Mouse (Mus musculus): ENCODE data around the gene D030056L22Rik. TPM values are rescaled to one million over a fixed set of nuclear protein-coding genes. Genes with fewer than 3 reads are reported as not detected.

Gene D030056L22Rik
- 61.2 and 73.5 TPM in 2 replicates for polyA plus RNA-seq (2014; fragmentation: Nextera tagmentation; extraction: Ambion mirVana)

DNA sequence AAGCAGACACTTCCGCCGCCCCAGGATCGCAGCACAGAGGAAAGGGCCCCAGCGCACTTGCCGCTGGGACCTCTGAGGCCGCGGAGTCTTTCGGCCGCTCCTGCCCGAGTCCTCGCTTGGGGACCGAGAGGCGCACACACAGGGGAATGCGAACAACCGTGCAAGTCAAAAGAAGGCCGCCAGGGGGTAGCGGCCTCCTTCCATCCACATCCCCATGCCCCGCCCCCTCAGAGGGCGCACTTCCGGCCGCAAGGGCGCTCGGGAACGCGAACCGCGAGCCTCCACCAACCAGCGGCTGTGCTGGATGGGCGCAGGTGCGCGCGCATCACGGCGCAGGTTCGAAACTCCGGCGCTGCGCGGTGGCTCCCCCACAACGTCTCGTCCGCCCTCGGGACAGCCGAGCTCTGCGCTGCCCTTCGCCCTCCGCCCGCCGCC lies at the start of gene D030056L22Rik:
Gene D030056L22Rik (plus strand): TSS at position 328 of the 435 bp plus-strand sequence.
- WGBS: under 1% methylated on average over 49 of the region's 49 CpGs
- DNase-seq (ENCODE audit: low spot score) (peak; percentile 99), ATAC-seq (ENCODE audit: low FRiP score) (peak; percentile 100)
- H3K36me3 ChIP-seq (replicated peaks; ENCODE audit: control insufficient read depth, insufficient read depth): peaks cover 2% of the 10 kb centered on the region
- H3K9me3 ChIP-seq (ENCODE audit: control insufficient read depth, low read length): no peaks in the 10 kb centered on the region
- no peaks in the 10 kb centered on the region for H3K27me3 ChIP-seq (ENCODE audit: control insufficient read depth, insufficient read depth, low read length)
- peaks cover 14% of the 10 kb centered on the region for H3K4me1 ChIP-seq (replicated peaks; ENCODE audit: control insufficient read depth, insufficient read depth, low read length)
- peak within 1 kb of the TSS; percentile 80 for H3K4me2 ChIP-seq (replicated peaks)
- peak within 1 kb of the TSS; percentile 74 for H3K4me3 ChIP-seq (replicated peaks; ENCODE audit: low read length)
- peak within 1 kb of the TSS; percentile 83 for H3K9ac ChIP-seq
- peak within 1 kb of the TSS; percentile 93 for H3K27ac ChIP-seq

DNA sequence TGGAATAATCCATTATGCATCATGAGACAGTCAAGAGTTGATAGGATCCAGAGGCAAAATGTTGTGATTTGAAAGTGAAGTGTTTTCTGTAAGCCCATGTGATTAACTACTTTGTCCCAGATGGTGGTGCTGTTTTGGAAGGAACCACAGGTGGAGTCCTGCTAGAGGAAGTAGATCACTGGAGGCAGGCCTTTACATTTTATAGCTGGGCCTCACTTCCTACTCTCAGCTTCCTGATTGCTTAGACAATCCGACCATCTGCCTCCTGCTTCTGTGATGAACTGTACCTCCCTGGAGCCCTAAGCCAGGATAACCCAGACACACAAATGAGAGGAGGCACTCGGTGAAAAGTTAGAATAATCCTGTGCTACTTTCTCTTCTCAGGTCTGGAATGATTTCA lies 49.1 kb upstream of the D030056L22Rik start:
- no peak overlapping the region for H3K9ac ChIP-seq
- 77% methylated on average over 2 of the region's 2 CpGs for WGBS
- H3K9me3 ChIP-seq (ENCODE audit: control insufficient read depth, low read length): no peaks in the 10 kb centered on the region
- no peaks in the 10 kb centered on the region for H3K36me3 ChIP-seq (replicated peaks; ENCODE audit: control insufficient read depth, insufficient read depth)
- H3K4me3 ChIP-seq (replicated peaks; ENCODE audit: low read length): no peak overlapping the region
- DNase-seq (ENCODE audit: low spot score): no peak
- no peak for ATAC-seq (ENCODE audit: low FRiP score)
- no peaks in the 10 kb centered on the region for H3K27me3 ChIP-seq (ENCODE audit: control insufficient read depth, insufficient read depth, low read length)
- H3K27ac ChIP-seq: no peak overlapping the region
- no peaks in the 10 kb centered on the region for H3K4me1 ChIP-seq (replicated peaks; ENCODE audit: control insufficient read depth, insufficient read depth, low read length)
- no peak overlapping the region for H3K4me2 ChIP-seq (replicated peaks)

DNA sequence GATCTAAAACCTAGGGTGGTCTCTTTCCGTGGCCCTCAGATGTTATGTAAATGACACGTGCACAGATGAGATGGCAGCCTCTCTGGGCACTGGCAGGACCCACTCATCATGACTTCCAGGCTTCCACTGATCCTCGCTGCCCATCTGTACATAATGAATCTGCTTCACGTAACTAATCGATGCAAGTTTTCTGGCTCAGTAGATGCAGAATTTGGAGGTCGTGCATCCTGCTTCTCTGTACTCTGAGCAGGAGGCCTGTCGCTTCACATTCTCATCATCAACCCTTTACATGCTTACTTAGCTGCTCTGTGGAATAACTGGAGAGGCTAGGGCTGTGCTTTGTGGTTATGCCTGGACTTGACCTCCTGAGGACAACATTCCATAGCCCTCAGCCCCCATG lies 46.0 kb upstream of the D030056L22Rik start:
- no peaks in the 10 kb centered on the region for H3K36me3 ChIP-seq (replicated peaks; ENCODE audit: control insufficient read depth, insufficient read depth)

DNA sequence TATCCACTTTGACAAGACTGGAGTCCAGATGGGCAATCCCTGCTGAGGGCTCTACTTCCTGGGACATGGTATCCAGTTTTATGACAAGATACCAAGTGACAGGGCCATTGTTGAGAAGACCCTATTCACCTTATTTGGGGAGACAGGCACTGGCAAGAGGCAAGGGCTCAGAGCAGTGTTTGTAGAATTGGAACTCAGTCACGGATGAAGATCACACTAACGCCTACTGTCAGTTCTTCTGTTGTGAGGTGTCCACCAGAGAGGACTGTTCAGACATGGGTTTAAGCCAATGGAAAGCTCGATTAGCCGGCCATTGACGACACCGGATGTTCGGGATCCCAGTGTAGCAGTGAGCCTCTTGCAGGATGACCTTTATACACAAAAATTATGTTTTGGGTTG lies 43.4 kb upstream of the D030056L22Rik start:
- Histone ChIP-seq H3K4me1 (replicated peaks; ENCODE audit: control insufficient read depth, insufficient read depth, low read length) (peaks cover 21% of the 10 kb centered on the region), H3K9ac (no peak overlapping the region), H3K4me3 (replicated peaks; ENCODE audit: low read length) (no peak overlapping the region), H3K27ac (no peak overlapping the region), H3K9me3 (ENCODE audit: control insufficient read depth, low read length) (no peaks in the 10 kb centered on the region), H3K27me3 (ENCODE audit: control insufficient read depth, insufficient read depth, low read length) (no peaks in the 10 kb centered on the region), H3K36me3 (replicated peaks; ENCODE audit: control insufficient read depth, insufficient read depth) (no peaks in the 10 kb centered on the region), H3K4me2 (replicated peaks) (no peak overlapping the region)
- DNase-seq (ENCODE audit: low spot score) (no peak), ATAC-seq (ENCODE audit: low FRiP score) (no peak)
- 88% methylated on average over 7 of the region's 7 CpGs for WGBS

More for the DNA sequence above, 46.0 kb upstream of the D030056L22Rik start:
- WGBS: 82% methylated on average over 7 of the region's 7 CpGs
- H3K4me1 ChIP-seq (replicated peaks; ENCODE audit: control insufficient read depth, insufficient read depth, low read length): peaks cover 5% of the 10 kb centered on the region
- no peak overlapping the region for H3K4me3 ChIP-seq (replicated peaks; ENCODE audit: low read length)
- no peak overlapping the region for H3K9ac ChIP-seq
- no peak overlapping the region for H3K27ac ChIP-seq
- DNase-seq (ENCODE audit: low spot score): no peak
- H3K4me2 ChIP-seq (replicated peaks): no peak overlapping the region
- no peaks in the 10 kb centered on the region for H3K27me3 ChIP-seq (ENCODE audit: control insufficient read depth, insufficient read depth, low read length)
- H3K9me3 ChIP-seq (ENCODE audit: control insufficient read depth, low read length): no peaks in the 10 kb centered on the region
- no peak for ATAC-seq (ENCODE audit: low FRiP score)

DNA sequence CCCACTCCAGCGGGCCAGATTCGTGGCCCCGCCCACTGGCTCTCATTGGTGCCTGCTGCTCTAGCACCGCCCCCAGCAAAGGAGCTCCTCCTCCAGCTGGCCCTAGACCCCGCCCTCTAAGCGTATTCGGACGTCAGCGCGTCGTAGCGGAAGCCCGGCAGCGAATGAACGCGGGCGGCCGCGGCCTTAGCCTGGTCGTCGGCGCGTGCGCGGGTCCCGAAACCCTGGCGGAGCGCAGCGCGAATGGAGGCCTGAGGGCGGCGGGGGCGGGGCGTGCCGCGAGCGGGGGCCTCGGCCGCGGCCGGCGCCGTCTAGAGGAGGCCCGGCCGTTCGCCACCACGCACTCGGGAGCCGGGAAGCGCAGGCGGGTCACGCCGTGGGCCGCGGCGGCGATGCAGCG lies 42.4 kb upstream of the D030056L22Rik start, which contains the start of gene Carnmt1:
Gene Carnmt1 (plus strand): TSS at position 157 of the 400 bp plus-strand sequence.
- Histone ChIP-seq H3K9me3 (ENCODE audit: control insufficient read depth, low read length) (no peaks in the 10 kb centered on the region), H3K27me3 (ENCODE audit: control insufficient read depth, insufficient read depth, low read length) (no peaks in the 10 kb centered on the region), H3K36me3 (replicated peaks; ENCODE audit: control insufficient read depth, insufficient read depth) (no peaks in the 10 kb centered on the region), H3K4me1 (replicated peaks; ENCODE audit: control insufficient read depth, insufficient read depth, low read length) (peaks cover 21% of the 10 kb centered on the region), H3K9ac (peak within 1 kb of the TSS; percentile 83), H3K27ac (peak within 1 kb of the TSS; percentile 81), H3K4me3 (replicated peaks; ENCODE audit: low read length) (peak within 1 kb of the TSS; percentile 65), H3K4me2 (replicated peaks) (peak within 1 kb of the TSS; percentile 76)
- ATAC-seq (ENCODE audit: low FRiP score): peak; percentile 98
- under 1% methylated on average over 44 of the region's 58 CpGs for WGBS
- peak; percentile 99 for DNase-seq (ENCODE audit: low spot score)

DNA sequence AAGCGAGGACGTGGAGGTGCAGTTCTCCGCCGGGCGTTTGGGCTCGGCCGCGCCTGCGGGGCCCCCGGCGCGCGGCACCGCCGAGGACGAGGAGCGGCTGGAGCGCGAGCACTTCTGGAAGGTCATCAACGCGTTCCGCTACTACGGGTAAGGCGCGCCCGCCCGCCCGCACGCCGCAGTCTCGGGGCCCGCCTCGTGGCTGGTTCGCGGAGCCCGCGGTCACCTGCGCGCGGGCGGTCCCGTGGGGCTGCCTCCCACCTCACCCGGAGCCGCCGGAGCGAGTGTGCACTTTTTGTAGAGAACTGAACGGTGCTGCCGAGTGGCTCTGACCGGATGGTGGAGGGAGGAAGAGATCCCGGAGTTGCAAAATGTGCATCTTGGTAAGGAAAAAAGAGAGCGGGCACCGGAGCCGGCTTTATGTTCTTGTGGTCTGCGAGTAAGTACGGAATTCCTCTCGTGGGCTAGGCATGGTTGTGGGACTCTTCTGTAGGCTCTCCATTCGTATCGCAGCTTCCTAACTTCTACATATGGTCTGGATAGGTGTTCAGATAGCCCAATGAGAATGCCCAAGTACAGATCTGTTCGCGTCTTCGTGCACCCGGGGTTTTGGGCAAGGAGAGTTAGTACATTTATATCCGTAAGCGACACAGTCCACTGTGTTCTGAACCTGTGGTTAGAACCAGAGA lies 41.8 kb upstream of the D030056L22Rik start:
- Histone ChIP-seq H3K36me3 (replicated peaks; ENCODE audit: control insufficient read depth, insufficient read depth) (no peaks in the 10 kb centered on the region), H3K27ac (peak overlapping the region; percentile 81), H3K9ac (peak overlapping the region; percentile 83), H3K4me3 (replicated peaks; ENCODE audit: low read length) (peak overlapping the region; percentile 65), H3K27me3 (ENCODE audit: control insufficient read depth, insufficient read depth, low read length) (no peaks in the 10 kb centered on the region), H3K4me2 (replicated peaks) (peak overlapping the region; percentile 76), H3K9me3 (ENCODE audit: control insufficient read depth, low read length) (no peaks in the 10 kb centered on the region), H3K4me1 (replicated peaks; ENCODE audit: control insufficient read depth, insufficient read depth, low read length) (peaks cover 21% of the 10 kb centered on the region)
- under 1% methylated on average over 55 of the region's 64 CpGs for WGBS
- ATAC-seq (ENCODE audit: low FRiP score) (no peak; the same call in 1 of the 2 replicates), DNase-seq (ENCODE audit: low spot score) (peak; percentile 41)

DNA sequence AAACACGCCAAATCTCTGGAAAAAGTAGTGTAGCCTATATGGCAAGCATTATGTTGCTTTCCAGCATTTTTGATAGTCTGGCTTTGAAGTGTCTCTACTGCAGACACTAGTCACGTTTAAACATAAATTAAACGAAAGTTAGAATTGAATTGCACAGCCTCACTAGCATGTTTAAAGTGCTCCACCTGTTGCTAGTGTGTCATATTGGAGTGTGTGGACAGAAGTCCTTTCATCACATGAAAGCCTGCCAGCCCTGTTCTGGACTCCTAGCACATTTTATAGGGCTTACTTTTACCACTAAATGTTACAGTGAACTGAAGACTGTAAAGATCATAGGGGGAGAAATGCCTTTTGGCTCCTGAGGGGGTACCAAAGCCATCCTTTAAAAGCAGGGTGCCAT lies 40.5 kb upstream of the D030056L22Rik start:
- Histone ChIP-seq H3K4me1 (replicated peaks; ENCODE audit: control insufficient read depth, insufficient read depth, low read length) (peaks cover 21% of the 10 kb centered on the region), H3K27ac (no peak overlapping the region), H3K9ac (peak overlapping the region; percentile 31; the same call in 1 of the 2 replicates), H3K9me3 (ENCODE audit: control insufficient read depth, low read length) (no peaks in the 10 kb centered on the region), H3K4me2 (replicated peaks) (peak overlapping the region; percentile 76), H3K27me3 (ENCODE audit: control insufficient read depth, insufficient read depth, low read length) (no peaks in the 10 kb centered on the region), H3K4me3 (replicated peaks; ENCODE audit: low read length) (peak overlapping the region; percentile 65), H3K36me3 (replicated peaks; ENCODE audit: control insufficient read depth, insufficient read depth) (no peaks in the 10 kb centered on the region)
- ATAC-seq (ENCODE audit: low FRiP score) (no peak), DNase-seq (ENCODE audit: low spot score) (no peak)
- 67% methylated on average over 3 of the region's 3 CpGs for WGBS

DNA sequence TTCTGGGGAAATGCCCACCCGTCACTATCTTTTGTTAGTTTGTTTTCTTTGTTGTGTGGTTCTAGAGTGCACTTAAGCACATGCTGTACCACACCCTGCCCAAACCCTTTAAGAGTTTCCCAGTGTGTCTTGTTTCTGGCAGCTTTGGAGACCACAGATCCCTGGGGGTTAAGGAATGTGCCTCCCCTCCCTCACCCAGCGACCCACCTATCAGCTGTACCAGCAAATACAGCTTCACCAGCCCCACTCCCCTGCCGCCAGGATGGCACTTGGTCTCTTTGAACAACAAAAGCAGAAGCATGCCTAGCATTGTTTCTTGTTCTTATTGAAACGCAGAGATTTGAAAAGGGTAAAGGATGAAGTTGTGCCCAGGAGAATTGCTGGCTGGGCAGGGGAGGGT lies 39.9 kb upstream of the D030056L22Rik start:
- Histone ChIP-seq H3K4me2 (replicated peaks) (peak overlapping the region; percentile 76), H3K4me1 (replicated peaks; ENCODE audit: control insufficient read depth, insufficient read depth, low read length) (peaks cover 21% of the 10 kb centered on the region), H3K4me3 (replicated peaks; ENCODE audit: low read length) (peak overlapping the region; percentile 65), H3K36me3 (replicated peaks; ENCODE audit: control insufficient read depth, insufficient read depth) (no peaks in the 10 kb centered on the region), H3K9ac (peak overlapping the region; percentile 31; the same call in 1 of the 2 replicates), H3K27ac (no peak overlapping the region), H3K27me3 (ENCODE audit: control insufficient read depth, insufficient read depth, low read length) (no peaks in the 10 kb centered on the region), H3K9me3 (ENCODE audit: control insufficient read depth, low read length) (no peaks in the 10 kb centered on the region)
- 11% methylated on average over 4 of the region's 4 CpGs for WGBS
- ATAC-seq (ENCODE audit: low FRiP score) (no peak), DNase-seq (ENCODE audit: low spot score) (no peak)

DNA sequence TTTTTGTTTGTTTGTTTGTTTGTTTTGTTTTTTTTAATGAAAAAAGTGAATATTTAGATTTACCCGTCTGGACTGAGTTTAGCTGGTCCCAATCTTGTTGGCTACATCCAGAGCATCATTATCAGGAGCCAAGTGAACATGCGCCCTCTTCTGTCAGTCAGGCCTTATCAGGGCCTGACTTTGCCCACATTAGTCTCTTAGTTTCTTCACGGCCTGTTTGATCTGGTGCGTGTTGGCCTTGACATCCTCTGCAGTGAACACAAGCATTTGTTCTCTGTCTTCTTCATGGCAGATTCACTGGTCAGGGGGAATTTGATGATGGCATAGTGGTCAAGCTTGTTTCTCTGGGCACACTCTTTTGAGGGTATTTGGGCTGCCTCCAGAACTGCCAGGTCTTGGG lies 30.9 kb upstream of the D030056L22Rik start:
- no peak overlapping the region for H3K27ac ChIP-seq
- ATAC-seq (ENCODE audit: low FRiP score) (no peak), DNase-seq (ENCODE audit: low spot score) (no peak)
- H3K4me1 ChIP-seq (replicated peaks; ENCODE audit: control insufficient read depth, insufficient read depth, low read length): no peaks in the 10 kb centered on the region
- 78% methylated on average over 4 of the region's 4 CpGs for WGBS
- no peaks in the 10 kb centered on the region for H3K9me3 ChIP-seq (ENCODE audit: control insufficient read depth, low read length)
- H3K36me3 ChIP-seq (replicated peaks; ENCODE audit: control insufficient read depth, insufficient read depth): peaks cover 23% of the 10 kb centered on the region
- H3K4me2 ChIP-seq (replicated peaks): no peak overlapping the region
- no peaks in the 10 kb centered on the region for H3K27me3 ChIP-seq (ENCODE audit: control insufficient read depth, insufficient read depth, low read length)
- no peak overlapping the region for H3K4me3 ChIP-seq (replicated peaks; ENCODE audit: low read length)
- no peak overlapping the region for H3K9ac ChIP-seq
